Mouse (Mus musculus) limb, embryonic 12.5 days (tissue): ENCODE measurements around the gene Setd7. TPM values are rescaled to one million over a fixed set of nuclear protein-coding genes. Genes with fewer than 3 reads are reported as not detected.

Experiments
- ATAC-seq: fragments of 200-750 bp; cut with Nextera tagmentation; 2 replicates; pipeline ENCODE4 v1.8.0; 2017; ENCODE audit warnings: low read depth, moderate TSS enrichment; ENCODE audit not compliant: insufficient number of reproducible peaks, insufficient read depth, low FRiP score, low TSS enrichment
- H3K27ac ChIP-seq: fragments of 300-500 bp; sonication (generic); 2 replicates; pipeline ENCODE4 v1.5.1; 2016; ENCODE audit warnings: mild to moderate bottlenecking, moderate library complexity
- H3K27me3 ChIP-seq: fragments of 300-500 bp; sonication (generic); 2 replicates; pipeline ENCODE4 v1.6.1; 2016; ENCODE audit warnings: mild to moderate bottlenecking, moderate library complexity
- H3K36me3 ChIP-seq: fragments of 300-500 bp; sonication (generic); 2 replicates; pipeline ENCODE4 v1.6.1; 2016; ENCODE audit warnings: mild to moderate bottlenecking, moderate library complexity
- H3K4me1 ChIP-seq: fragments of 300-500 bp; sonication (generic); replicated peaks from 2 replicates; pipeline ENCODE4 v1.6.1; 2016
- H3K4me2 ChIP-seq: fragments of 300-500 bp; sonication (generic); 2 replicates; pipeline ENCODE4 v1.6.1; 2016; ENCODE audit warnings: mild to moderate bottlenecking, moderate library complexity
- H3K4me3 ChIP-seq: fragments of 300-500 bp; sonication (generic); replicated peaks from 2 replicates; pipeline ENCODE4 v1.5.1; 2016; ENCODE audit warnings: mild to moderate bottlenecking
- H3K9ac ChIP-seq: fragments of 300-500 bp; sonication (generic); replicated peaks from 2 replicates; pipeline ENCODE4 v1.6.1; 2016; ENCODE audit warnings: mild to moderate bottlenecking, moderate library complexity
- H3K9me3 ChIP-seq: fragments of 300-500 bp; sonication (generic); 2 replicates; pipeline ENCODE4 v1.6.1; 2016; ENCODE audit warnings: mild to moderate bottlenecking, moderate library complexity
- WGBS: fragments of 180-500 bp; shearing (Covaris S2); methylation state at CpG from one replicate; pipeline ENCODE4 v1.1.7; 2016; 5-methylcytosine and 5-hydroxymethylcytosine counted together
- polyA plus RNA-seq: library from polyadenylated mRNA; unstranded; fragments of >200 nt; fragmentation: Nextera tagmentation; extraction: Ambion mirVana; gene quantifications from 2 replicates; pipeline ENCODE4 v1.2.1, GENCODE M21; 2016

Gene Setd7
- 4.8 and 5.2 TPM in 2 replicates for polyA plus RNA-seq

GRCm38 (mm10) chr3:51560511-51561108, at the start of gene Setd7:
Gene Setd7, minus strand, starts transcription at chr3:51560879.
- peaks cover 12% of the 10 kb centered on the region; the same call in 1 of the 2 replicates for H3K27me3 ChIP-seq
- H3K4me1 ChIP-seq, result peaks cover 33% of the 10 kb centered on the region
- H3K4me3 ChIP-seq, result peak within 1 kb of the TSS; percentile 84
- H3K27ac ChIP-seq, result peak within 1 kb of the TSS; percentile 89
- 0 out of 2 replicates have a peak, but pooled peaks cover 7% of the 10 kb centered on the region for H3K36me3 ChIP-seq
- peak within 1 kb of the TSS; percentile 99 for H3K4me2 ChIP-seq
- peak; percentile 78 for ATAC-seq
- under 1% methylated on average over 47 of the region's 48 CpGs for WGBS
- no peaks in the 10 kb centered on the region for H3K9me3 ChIP-seq
- H3K9ac ChIP-seq, result peak within 1 kb of the TSS; percentile 95

GRCm38 (mm10) chr3:51604489-51604888, 43.8 kb upstream of the Setd7 start:
- Histone ChIP-seq H3K27ac (no peak overlapping the region), H3K9ac (no peak overlapping the region), H3K36me3 (no peaks in the 10 kb centered on the region), H3K4me2 (no peak overlapping the region), H3K4me1 (no peaks in the 10 kb centered on the region), H3K9me3 (no peaks in the 10 kb centered on the region), H3K27me3 (no peaks in the 10 kb centered on the region), H3K4me3 (no peak overlapping the region)
- ATAC-seq, result no peak
- 85% methylated on average over 3 of the region's 3 CpGs for WGBS

GRCm38 (mm10) chr3:51603705-51604291, 43.1 kb upstream of the Setd7 start:
- no peak overlapping the region for H3K27ac ChIP-seq
- no peaks in the 10 kb centered on the region for H3K36me3 ChIP-seq
- H3K27me3 ChIP-seq, result no peaks in the 10 kb centered on the region
- WGBS, result 89% methylated on average over 15 of the region's 15 CpGs
- ATAC-seq, result no peak
- H3K4me2 ChIP-seq, result no peak overlapping the region
- H3K9ac ChIP-seq, result no peak overlapping the region
- no peaks in the 10 kb centered on the region for H3K9me3 ChIP-seq
- H3K4me1 ChIP-seq, result no peaks in the 10 kb centered on the region
- H3K4me3 ChIP-seq, result no peak overlapping the region

GRCm38 (mm10) chr3:51601461-51601860, 40.8 kb upstream of the Setd7 start:
- 92% methylated on average over 2 of the region's 2 CpGs for WGBS
- no peak overlapping the region for H3K9ac ChIP-seq
- H3K36me3 ChIP-seq, result no peaks in the 10 kb centered on the region

GRCm38 (mm10) chr3:51600728-51601127, 40.0 kb upstream of the Setd7 start:
- WGBS, result 90% methylated on average over 4 of the region's 4 CpGs
- no peaks in the 10 kb centered on the region for H3K36me3 ChIP-seq
- no peak overlapping the region for H3K9ac ChIP-seq
- H3K4me1 ChIP-seq, result peaks cover 3% of the 10 kb centered on the region; the same call in 1 of the 2 replicates
- H3K4me3 ChIP-seq, result no peak overlapping the region
- H3K27me3 ChIP-seq, result no peaks in the 10 kb centered on the region
- H3K4me2 ChIP-seq, result no peak overlapping the region
- no peak for ATAC-seq
- H3K9me3 ChIP-seq, result no peaks in the 10 kb centered on the region
- no peak overlapping the region for H3K27ac ChIP-seq

More at GRCm38 (mm10) chr3:51601461-51601860, 40.8 kb upstream of the Setd7 start:
- Histone ChIP-seq H3K27me3 (no peaks in the 10 kb centered on the region), H3K4me3 (no peak overlapping the region), H3K9me3 (no peaks in the 10 kb centered on the region), H3K27ac (no peak overlapping the region), H3K4me1 (peaks cover 3% of the 10 kb centered on the region; the same call in 1 of the 2 replicates), H3K4me2 (no peak overlapping the region)
- no peak for ATAC-seq

GRCm38 (mm10) chr3:51599057-51599630, 38.5 kb upstream of the Setd7 start:
- H3K27me3 ChIP-seq, result no peaks in the 10 kb centered on the region
- H3K36me3 ChIP-seq, result no peaks in the 10 kb centered on the region
- H3K9me3 ChIP-seq, result no peaks in the 10 kb centered on the region
- no peak for ATAC-seq
- no peak overlapping the region for H3K9ac ChIP-seq
- 74% methylated on average over 12 of the region's 12 CpGs for WGBS
- no peak overlapping the region for H3K4me3 ChIP-seq
- peaks cover 3% of the 10 kb centered on the region; the same call in 1 of the 2 replicates for H3K4me1 ChIP-seq
- H3K4me2 ChIP-seq, result no peak overlapping the region
- no peak overlapping the region for H3K27ac ChIP-seq

GRCm38 (mm10) chr3:51596538-51596937, 35.9 kb upstream of the Setd7 start:
- Histone ChIP-seq H3K27ac (no peak overlapping the region), H3K36me3 (no peaks in the 10 kb centered on the region), H3K27me3 (no peaks in the 10 kb centered on the region), H3K9me3 (no peaks in the 10 kb centered on the region), H3K4me3 (no peak overlapping the region), H3K9ac (no peak overlapping the region), H3K4me2 (no peak overlapping the region), H3K4me1 (peaks cover 3% of the 10 kb centered on the region; the same call in 1 of the 2 replicates)
- WGBS, result 73% methylated on average over 2 of the region's 2 CpGs
- no peak for ATAC-seq

GRCm38 (mm10) chr3:51593506-51593905, 32.8 kb upstream of the Setd7 start:
- 91% methylated on average over 1 of the region's 1 CpGs for WGBS
- Histone ChIP-seq H3K4me2 (no peak overlapping the region), H3K9me3 (no peaks in the 10 kb centered on the region), H3K4me3 (no peak overlapping the region), H3K4me1 (peaks cover 3% of the 10 kb centered on the region), H3K9ac (no peak overlapping the region), H3K36me3 (no peaks in the 10 kb centered on the region), H3K27ac (no peak overlapping the region), H3K27me3 (no peaks in the 10 kb centered on the region)
- ATAC-seq, result no peak

- H3K27me3 ChIP-seq, result no peaks in the 10 kb centered on the region
- 87% methylated on average over 6 of the region's 6 CpGs for WGBS
- H3K9me3 ChIP-seq, result no peaks in the 10 kb centered on the region
- no peak for ATAC-seq
- H3K4me1 ChIP-seq, result no peaks in the 10 kb centered on the region; the same call in 1 of the 2 replicates
- no peak overlapping the region for H3K4me3 ChIP-seq
- H3K27ac ChIP-seq, result no peak overlapping the region
- no peak overlapping the region for H3K9ac ChIP-seq
- no peaks in the 10 kb centered on the region for H3K36me3 ChIP-seq
- H3K4me2 ChIP-seq, result no peak overlapping the region
Measured at GRCm38 (mm10) chr3:51591591-51591990, 30.9 kb upstream of the Setd7 start.

- Histone ChIP-seq H3K4me1 (no peaks in the 10 kb centered on the region; the same call in 1 of the 2 replicates), H3K27ac (no peak overlapping the region), H3K9ac (no peak overlapping the region), H3K4me3 (no peak overlapping the region), H3K36me3 (no peaks in the 10 kb centered on the region), H3K9me3 (no peaks in the 10 kb centered on the region), H3K27me3 (no peaks in the 10 kb centered on the region), H3K4me2 (no peak overlapping the region)
- 45% methylated on average over 15 of the region's 15 CpGs for WGBS
- ATAC-seq, result no peak
Measured at GRCm38 (mm10) chr3:51590207-51590892, 29.7 kb upstream of the Setd7 start.

- Histone ChIP-seq H3K9ac (no peak overlapping the region), H3K27ac (no peak overlapping the region), H3K9me3 (no peaks in the 10 kb centered on the region), H3K27me3 (no peaks in the 10 kb centered on the region), H3K4me3 (no peak overlapping the region), H3K4me2 (no peak overlapping the region), H3K36me3 (no peaks in the 10 kb centered on the region), H3K4me1 (peaks cover 7% of the 10 kb centered on the region)
- WGBS, result 62% methylated on average over 7 of the region's 7 CpGs
- ATAC-seq, result no peak
Measured at GRCm38 (mm10) chr3:51587697-51588262, 27.1 kb upstream of the Setd7 start.
